ENCODE assay signal across 22 mouse cellular contexts in genomic region chr6:43658290-43658689, GRCm38 (mm10). TPM values are rescaled to one million over a fixed set of nuclear protein-coding genes. Genes with fewer than 3 reads are reported as not detected.
DNase-seq lines count a peak whose midpoint lies in the region; ATAC-seq and TF ChIP-seq lines count a peak whose summit lies in the region.
"Had no signal": no experiment of that assay in that cellular context is flagged by ENCODE, and none has a peak within 500 bp of the region (broad histone marks: within the 10 kb centered on the region; RNA-seq: fewer than 3 reads in every experiment).

No protein-coding gene starts in this region.

- H3K4me1 ChIP-seq in MEL (ENCODE audit: control insufficient read depth in 1 of 2, insufficient read depth in 2 of 2, low read length in 2 of 2), result peaks cover 13% of the 10 kb centered on the region in 2 experiments; a peak in 3 of 4 replicates
- peaks cover 56% of the 10 kb centered on the region for H3K4me1 ChIP-seq in liver, embryonic 12.5 days
- no peaks in the 10 kb centered on the region for H3K4me1 ChIP-seq in stomach, embryonic 14.5 days (ENCODE audit: control insufficient read depth, insufficient read depth, low read length)
- H3K4me1 ChIP-seq: embryonic facial prominence, embryonic 12.5 days; forebrain, embryonic 10.5 days; hindbrain, embryonic 13.5 days; midbrain, embryonic 13.5 days had no signal

- no peak overlapping the region for H3K9ac ChIP-seq in MEL (ENCODE audit: control insufficient read depth, low read depth, low read length, poor library complexity, severe bottlenecking)
- no peak overlapping the region for H3K9ac ChIP-seq in liver, embryonic 12.5 days
- no peak overlapping the region for H3K9ac ChIP-seq in stomach, embryonic 14.5 days (replicated peaks; ENCODE audit: low read depth, low read length)
- H3K9ac ChIP-seq: embryonic facial prominence, embryonic 12.5 days; hindbrain, embryonic 13.5 days; midbrain, embryonic 13.5 days had no signal

- peak; percentile 27; the same call in 1 of the 2 replicates for ATAC-seq in common myeloid progenitor, adult 5-6 weeks (replicated peaks; ENCODE audit: low read depth, poor library complexity, severe bottlenecking)
- ATAC-seq in liver, embryonic 12.5 days, result peak; percentile 95
- peak; percentile 78 for ATAC-seq in stomach, embryonic 14.5 days (ENCODE audit: insufficient number of reproducible peaks, insufficient read depth, low FRiP score, low read depth)
- ATAC-seq: midbrain, embryonic 13.5 days had no signal

- intact Hi-C loops in gastrocnemius, postnatal 14 days (cut with DNase I; ENCODE audit: low total_unique reads), result no loop called here

- peaks cover 0 to 29% of the 10 kb centered on the region in 2 experiments; a peak in 2 of 4 replicates for H3K36me3 ChIP-seq in MEL (ENCODE audit: control insufficient read depth in 1 of 2, insufficient read depth in 2 of 2, low read length in 2 of 2)
- H3K36me3 ChIP-seq in liver, embryonic 12.5 days, result peaks cover 7% of the 10 kb centered on the region
- H3K36me3 ChIP-seq in stomach, embryonic 14.5 days (ENCODE audit: control insufficient read depth, insufficient read depth, low read length), result no peaks in the 10 kb centered on the region
- H3K36me3 ChIP-seq: embryonic facial prominence, embryonic 12.5 days; forebrain, embryonic 10.5 days; hindbrain, embryonic 13.5 days; midbrain, embryonic 13.5 days had no signal

- peak overlapping the region; percentile 49 for H3K4me2 ChIP-seq in liver, embryonic 12.5 days
- no peak overlapping the region for H3K4me2 ChIP-seq in stomach, embryonic 14.5 days (replicated peaks; ENCODE audit: low read depth, low read length)
- H3K4me2 ChIP-seq: embryonic facial prominence, embryonic 12.5 days; hindbrain, embryonic 13.5 days; midbrain, embryonic 13.5 days had no signal

- H3K79me2 ChIP-seq in MEL (ENCODE audit: control insufficient read depth, insufficient read depth, low read length, poor library complexity), result no peaks in the 10 kb centered on the region; the same call in 1 of the 2 replicates

- TF ChIP-seq CTCF in MEL (IDR thresholded peaks at IDR 0.05 in 2 of 3, conservative IDR thresholded peaks at IDR 0.05 in 1 of 3; ENCODE audit: control insufficient read depth in 1 of 3, insufficient read depth in 1 of 3, low read depth in 2 of 3, low read length in 3 of 3, poor library complexity in 1 of 3, severe bottlenecking in 1 of 3), result no peak

- no peak overlapping the region for H3K4me3 ChIP-seq in MEL (ENCODE audit: control insufficient read depth in 1 of 2, insufficient read depth in 1 of 2, low read depth in 2 of 2, low read length in 2 of 2)
- no peak overlapping the region for H3K4me3 ChIP-seq in liver, embryonic 12.5 days
- H3K4me3 ChIP-seq in stomach, embryonic 14.5 days (ENCODE audit: low read depth, low read length), result no peak overlapping the region
- H3K4me3 ChIP-seq: embryonic facial prominence, embryonic 12.5 days; forebrain, embryonic 10.5 days; heart, adult 2 months; hindbrain, embryonic 13.5 days; midbrain, embryonic 13.5 days; myocyte had no signal

- TF ChIP-seq POLR2A in MEL (IDR thresholded peaks at IDR 0.05; ENCODE audit: control insufficient read depth in 1 of 2, insufficient read depth in 1 of 2, low read depth in 1 of 2, low read length in 2 of 2, poor library complexity in 1 of 2), result no peak

- no peaks in the 10 kb centered on the region for H3K9me3 ChIP-seq in MEL (replicated peaks; ENCODE audit: insufficient read depth, low read length)
- no peaks in the 10 kb centered on the region for H3K9me3 ChIP-seq in liver, embryonic 12.5 days (replicated peaks)
- H3K9me3 ChIP-seq in stomach, embryonic 14.5 days (ENCODE audit: control insufficient read depth, low read depth, low read length), result no peaks in the 10 kb centered on the region
- H3K9me3 ChIP-seq: embryonic facial prominence, embryonic 12.5 days; forebrain, embryonic 10.5 days; hindbrain, embryonic 13.5 days; midbrain, embryonic 13.5 days had no signal

- DNase-seq in MEL (ENCODE audit: low read depth, low spot score), result peak; percentile 76
- DNase-seq in gastrocnemius, postnatal 14 days, result no peak
- DNase-seq in urinary bladder, postnatal 25 days (ENCODE audit: low spot score), result no peak
- DNase-seq in kidney, postnatal 36 days, result no peak
- DNase-seq: adrenal gland, adult 8-10 months; cerebellum, adult 11-12 months; cerebellum, postnatal 25 days; gastrocnemius, postnatal 10 days; heart, adult 2 months; kidney, adult 11 months; left cerebral cortex, postnatal 4 days; lung, adult 2 months; retina, postnatal 1 day had no signal

- TF ChIP-seq EP300 in MEL (IDR thresholded peaks at IDR 0.05; ENCODE audit: low read depth in 1 of 2, low read length in 2 of 2), result peak; percentile 87 to 91

- no peaks in the 10 kb centered on the region for H3K27me3 ChIP-seq in MEL (ENCODE audit: control insufficient read depth in 1 of 2, insufficient read depth in 2 of 2, low read length in 2 of 2)
- H3K27me3 ChIP-seq in liver, embryonic 12.5 days (replicated peaks), result no peaks in the 10 kb centered on the region
- H3K27me3 ChIP-seq in stomach, embryonic 14.5 days (ENCODE audit: control insufficient read depth, insufficient read depth, low read length), result no peaks in the 10 kb centered on the region
- H3K27me3 ChIP-seq: embryonic facial prominence, embryonic 12.5 days; hindbrain, embryonic 13.5 days; midbrain, embryonic 13.5 days had no signal

- TF ChIP-seq RAD21 in MEL (IDR thresholded peaks at IDR 0.05; ENCODE audit: low read depth, low read length), result no peak

- 23% methylated on average over 4 of the region's 4 CpGs for WGBS in liver, embryonic 12.5 days (ENCODE audit: insufficient replicate concordance)
- WGBS in stomach, embryonic 14.5 days, result 54% methylated on average over 4 of the region's 4 CpGs

- no peak overlapping the region for H3K27ac ChIP-seq in MEL (ENCODE audit: control insufficient read depth, low read depth, low read length)
- peak overlapping the region; percentile 76 for H3K27ac ChIP-seq in liver, embryonic 12.5 days
- H3K27ac ChIP-seq in stomach, embryonic 14.5 days (ENCODE audit: low read length), result no peak overlapping the region
- H3K27ac ChIP-seq: embryonic facial prominence, embryonic 12.5 days; forebrain, embryonic 10.5 days; heart, adult 2 months; hindbrain, embryonic 13.5 days; macrophage; midbrain, embryonic 13.5 days had no signal

TF ChIP-seq in MEL, 35 proteins besides CTCF, POLR2A, EP300 and RAD21 (continues in another document):
- TF ChIP-seq ZMIZ1 (IDR thresholded peaks at IDR 0.05; ENCODE audit: low read depth, low read length), result 0 out of 2 replicates have a peak, but pooled peaks have one; percentile 44
- no peak for TF ChIP-seq CHD1 (IDR thresholded peaks at IDR 0.05; ENCODE audit: low read depth, low read length)
- TF ChIP-seq MAFK (IDR thresholded peaks at IDR 0.05; ENCODE audit: borderline replicate concordance, low read depth, low read length), result no peak
- TF ChIP-seq MAZ (IDR thresholded peaks at IDR 0.05; ENCODE audit: low read depth, low read length), result 0 out of 2 replicates have a peak, but pooled peaks have one; percentile 18
- TF ChIP-seq CHD2 (IDR thresholded peaks at IDR 0.05; ENCODE audit: low read length), result no peak
- TF ChIP-seq SIN3A (IDR thresholded peaks at IDR 0.05; ENCODE audit: low read length), result peak; percentile 57
- no peak for TF ChIP-seq MXI1 (IDR thresholded peaks at IDR 0.05; ENCODE audit: low read depth, low read length)
- 0 out of 2 replicates have a peak, but pooled peaks have one; percentile 53 for TF ChIP-seq BHLHE40 (IDR thresholded peaks at IDR 0.05; ENCODE audit: borderline replicate concordance, low read depth, low read length)
- no peak for TF ChIP-seq NRF1 (IDR thresholded peaks at IDR 0.05; ENCODE audit: insufficient read depth, low read depth, low read length, poor library complexity, severe bottlenecking)
- no peak for TF ChIP-seq MYC (IDR thresholded peaks at IDR 0.05; ENCODE audit: low read depth, low read length)
- no peak for TF ChIP-seq TBP (IDR thresholded peaks at IDR 0.05; ENCODE audit: low read depth, low read length)
- TF ChIP-seq SMC3 (IDR thresholded peaks at IDR 0.05; ENCODE audit: low read depth, low read length), result no peak
- peak; percentile 83 for TF ChIP-seq RCOR1 (IDR thresholded peaks at IDR 0.05; ENCODE audit: low read depth, low read length)
- no peak for TF ChIP-seq UBTF (IDR thresholded peaks at IDR 0.05; ENCODE audit: borderline replicate concordance, insufficient read depth, low read depth, low read length)
- TF ChIP-seq E2F4 (IDR thresholded peaks at IDR 0.05; ENCODE audit: borderline replicate concordance, low read depth, low read length), result no peak
- TF ChIP-seq ETS1 (IDR thresholded peaks at IDR 0.05; ENCODE audit: low read depth, low read length), result peak; percentile 85
- no peak for TF ChIP-seq USF1 (IDR thresholded peaks at IDR 0.05; ENCODE audit: low read depth, low read length)
- TF ChIP-seq ZNF384 (IDR thresholded peaks at IDR 0.05; ENCODE audit: low read depth, low read length), result peak; percentile 91
- no peak for TF ChIP-seq MYB (IDR thresholded peaks at IDR 0.05; ENCODE audit: low read depth, low read length)
- no peak for TF ChIP-seq ZKSCAN1 (IDR thresholded peaks at IDR 0.05; ENCODE audit: low read depth, low read length)
- TF ChIP-seq KAT2A (conservative IDR thresholded peaks at IDR 0.05; ENCODE audit: low read depth, low read length), result no peak
- TF ChIP-seq TCF12 (IDR thresholded peaks at IDR 0.05; ENCODE audit: low read depth, low read length), result peak; percentile 94
- TF ChIP-seq JUND (IDR thresholded peaks at IDR 0.05; ENCODE audit: low read depth, low read length), result no peak
- 0 out of 2 replicates have a peak, but pooled peaks have one; percentile 25 for TF ChIP-seq HCFC1 (IDR thresholded peaks at IDR 0.05; ENCODE audit: low read depth, low read length)
- TF ChIP-seq USF2 (IDR thresholded peaks at IDR 0.05; ENCODE audit: borderline replicate concordance in 1 of 2, insufficient read depth in 1 of 2, low read depth in 1 of 2, low read length in 2 of 2), result no peak
- peak; percentile 91 for TF ChIP-seq GATA1 (IDR thresholded peaks at IDR 0.05; ENCODE audit: low read depth, low read length)
- TF ChIP-seq MEF2A (IDR thresholded peaks at IDR 0.05; ENCODE audit: extremely low read depth, insufficient replicate concordance, low read depth, low read length, poor library complexity, severe bottlenecking), result no peak
- no peak for TF ChIP-seq ELF1 (IDR thresholded peaks at IDR 0.05; ENCODE audit: low read depth, low read length)

RNA-seq across cellular contexts. Expression of gene Tpk1, which starts 7.8 kb away (rescaled TPM):
- 3.5 and 4.2 TPM in 2 replicates for total RNA-seq in MEL (2012; rRNA removed)
- polyA plus RNA-seq in MEL (2012; ENCODE audit: insufficient read depth in 1 of 2, insufficient read length in 2 of 2, low read depth in 1 of 2, low replicate concordance in 2 of 2, missing spikeins in 1 of 2), result 10 to 100 TPM in 1 of 2 experiments, not detected in 1; 12.6 TPM
- total RNA-seq in common myeloid progenitor, adult 5-6 weeks (2017), result 11.3 and 14.1 TPM in 2 replicates
- 8.0 TPM in 2 replicates for polyA plus RNA-seq in liver, embryonic 12.5 days (2016; fragmentation: Nextera tagmentation; extraction: Ambion mirVana)
- 10.8 and 12.3 TPM in 2 replicates for polyA plus RNA-seq in stomach, embryonic 14.5 days (2014; fragmentation: Nextera tagmentation; extraction: Ambion mirVana)
- total RNA-seq in gastrocnemius, postnatal 14 days (2021), result 1 to 10 TPM; 2.1 TPM

Comparison
In these comparisons a context has a peak if more than half of its experiments do, and no peak if none do; other contexts are left out.
1. ATAC-seq: peak in every context shown above with its lines; median percentile 95 in liver, embryonic 12.5 days; 78 in stomach, embryonic 14.5 days; 27 in common myeloid progenitor, adult 5-6 weeks.